Mouse (Mus musculus): ENCODE measurements around the gene Fgfr2.

DNA sequence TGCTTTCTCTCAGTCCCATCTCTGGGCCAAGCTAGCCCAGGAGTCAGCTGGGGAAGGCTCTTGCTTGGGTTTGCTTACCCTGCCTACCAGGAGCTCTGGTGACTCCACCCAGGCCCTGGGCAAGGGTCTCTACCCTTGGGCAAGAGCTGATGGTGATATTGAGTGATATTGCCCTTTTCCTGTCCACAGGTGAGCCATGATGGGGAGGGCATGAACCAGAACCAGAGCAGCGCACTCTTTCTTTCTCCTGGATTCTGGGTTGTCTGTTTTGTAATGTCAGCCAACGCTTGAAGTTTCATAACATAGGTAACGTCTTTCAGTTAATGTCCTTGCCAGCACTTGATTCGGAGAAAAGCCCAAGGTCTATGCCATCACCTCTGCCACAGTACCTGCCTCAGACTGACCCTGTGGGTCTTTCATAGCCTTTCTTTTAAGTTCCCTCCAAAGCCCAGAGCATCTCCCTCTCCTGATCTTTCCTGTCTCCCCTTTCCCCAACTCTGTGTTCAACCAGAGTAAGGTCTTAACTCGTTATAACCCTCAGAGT lies 506.1 kb downstream of the Fgfr2 start:
- TF ChIP-seq POLR2A (IDR thresholded peaks at IDR 0.05; ENCODE audit: borderline replicate concordance, extremely low read depth, low read depth, low read length), result no peak
- TF ChIP-seq CTCF (IDR thresholded peaks at IDR 0.05; ENCODE audit: insufficient read depth, low read length), result no peak
